Mouse (Mus musculus): ENCODE results near the gene Kdm5b. TPM values are rescaled to one million over a fixed set of nuclear protein-coding genes. Genes with fewer than 3 reads are reported as not detected.

Kdm5b gene
- polyA plus RNA-seq, 1 experiment from 2014 or later, result 29.5 TPM

DNA sequence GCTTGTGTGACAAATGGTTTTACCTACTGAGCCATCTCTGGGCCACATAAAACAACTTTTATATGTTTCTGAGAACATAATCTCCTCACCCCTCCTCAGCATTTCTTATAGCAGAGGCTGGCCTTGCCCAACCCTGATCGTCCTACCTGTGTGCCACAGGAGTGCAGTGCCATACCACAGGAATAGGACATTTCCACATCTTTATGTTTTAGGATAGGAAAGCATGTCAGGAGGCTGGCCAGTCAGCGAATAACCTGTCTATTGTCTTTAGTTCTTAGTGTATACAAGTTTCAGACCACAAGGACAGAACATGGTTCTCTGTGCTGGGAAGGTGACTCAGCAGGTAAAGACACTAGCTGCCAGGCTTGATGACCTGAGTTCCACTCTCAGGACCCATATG, 20.8 kb downstream of the Kdm5b start:
- no peak overlapping the region for H3K4me3 ChIP-seq (ENCODE audit: low read depth, low read length)
- H3K27me3 ChIP-seq (ENCODE audit: control insufficient read depth, insufficient read depth, low read length), result no peaks in the 10 kb centered on the region
- 71% methylated on average over 2 of the region's 2 CpGs for WGBS
- ATAC-seq (ENCODE audit: low FRiP score, low TSS enrichment) (no peak), DNase-seq (ENCODE audit: low spot score) (no peak)
- no peak overlapping the region for H3K27ac ChIP-seq (replicated peaks)
- no peak overlapping the region for H3K4me2 ChIP-seq (replicated peaks; ENCODE audit: low read depth)
- H3K36me3 ChIP-seq (ENCODE audit: control insufficient read depth, insufficient read depth, low read length), result no peaks in the 10 kb centered on the region
- H3K9ac ChIP-seq (ENCODE audit: low read length), result no peak overlapping the region
- H3K9me3 ChIP-seq (ENCODE audit: control insufficient read depth, low read length), result no peaks in the 10 kb centered on the region
- H3K4me1 ChIP-seq (replicated peaks; ENCODE audit: control insufficient read depth, insufficient read depth), result 0 out of 2 replicates have a peak, but pooled peaks cover 2% of the 10 kb centered on the region
- TF ChIP-seq CTCF (IDR thresholded peaks at IDR 0.05; ENCODE audit: low read depth) (no peak), EP300 (optimal IDR thresholded peaks at IDR 0.05) (no peak)

DNA sequence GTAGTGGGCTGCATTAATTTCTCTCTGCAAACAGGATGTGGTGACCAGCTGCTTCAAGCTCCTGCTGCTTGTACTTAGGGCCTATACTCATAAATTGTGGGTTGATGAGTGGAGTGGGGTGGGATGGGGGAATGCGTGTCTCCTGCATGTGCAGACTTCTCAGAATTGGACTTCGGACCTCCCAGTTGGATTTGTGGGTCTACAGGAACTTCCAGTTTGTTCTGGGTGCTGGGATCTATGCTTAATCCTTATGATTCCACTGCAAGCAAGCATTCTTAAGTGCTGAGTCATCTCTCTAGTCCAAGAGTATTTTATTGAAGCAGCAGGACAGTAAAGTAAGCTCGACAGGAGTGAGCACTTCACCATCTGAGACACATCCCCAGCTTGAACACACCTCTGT, 23.6 kb downstream of the Kdm5b start:
- no peak overlapping the region for H3K4me3 ChIP-seq (ENCODE audit: low read depth, low read length)
- H3K27ac ChIP-seq (replicated peaks), result no peak overlapping the region; the same call in 1 of the 2 replicates
- no peaks in the 10 kb centered on the region for H3K27me3 ChIP-seq (ENCODE audit: control insufficient read depth, insufficient read depth, low read length)
- no peaks in the 10 kb centered on the region for H3K9me3 ChIP-seq (ENCODE audit: control insufficient read depth, low read length)
- H3K9ac ChIP-seq (ENCODE audit: low read length), result no peak overlapping the region
- ATAC-seq (ENCODE audit: low FRiP score, low TSS enrichment), result peak; percentile 64
- no peaks in the 10 kb centered on the region for H3K36me3 ChIP-seq (ENCODE audit: control insufficient read depth, insufficient read depth, low read length)
- 0 out of 2 replicates have a peak, but pooled peaks cover 2% of the 10 kb centered on the region for H3K4me1 ChIP-seq (replicated peaks; ENCODE audit: control insufficient read depth, insufficient read depth)
- no peak overlapping the region; the same call in 1 of the 2 replicates for H3K4me2 ChIP-seq (replicated peaks; ENCODE audit: low read depth)
- WGBS, result 32% methylated on average over 3 of the region's 3 CpGs
- peak; percentile 36 for DNase-seq (ENCODE audit: low spot score)
- TF ChIP-seq EP300 (optimal IDR thresholded peaks at IDR 0.05) (no peak), CTCF (IDR thresholded peaks at IDR 0.05; ENCODE audit: low read depth) (no peak)

DNA sequence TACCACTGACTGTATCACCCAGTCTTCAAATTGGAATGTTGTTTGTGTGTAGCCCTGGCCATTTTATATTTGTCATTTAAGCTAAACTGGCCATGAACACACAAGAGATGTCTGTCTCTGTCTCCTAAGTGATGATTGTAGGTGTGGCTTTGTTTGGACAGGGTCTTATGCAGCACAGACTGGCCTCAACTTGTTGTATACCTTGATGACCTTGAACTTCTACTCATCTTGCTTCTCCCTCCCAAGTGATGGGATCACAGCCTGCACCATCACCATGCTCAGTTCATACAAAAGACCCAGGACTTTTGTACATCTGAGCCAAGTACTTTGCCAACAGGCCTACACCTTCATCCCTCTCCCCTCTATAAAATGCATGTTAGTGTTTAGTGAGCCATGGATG, 29.7 kb downstream of the Kdm5b start:
- DNase-seq (ENCODE audit: low spot score), result no peak
- Histone ChIP-seq H3K4me3 (ENCODE audit: low read depth, low read length) (no peak overlapping the region), H3K4me2 (replicated peaks; ENCODE audit: low read depth) (no peak overlapping the region), H3K27ac (replicated peaks) (no peak overlapping the region), H3K9ac (ENCODE audit: low read length) (no peak overlapping the region), H3K4me1 (replicated peaks; ENCODE audit: control insufficient read depth, insufficient read depth) (no peaks in the 10 kb centered on the region), H3K36me3 (ENCODE audit: control insufficient read depth, insufficient read depth, low read length) (peaks cover 9% of the 10 kb centered on the region), H3K9me3 (ENCODE audit: control insufficient read depth, low read length) (no peaks in the 10 kb centered on the region), H3K27me3 (ENCODE audit: control insufficient read depth, insufficient read depth, low read length) (no peaks in the 10 kb centered on the region)
- no peak for ATAC-seq (ENCODE audit: low FRiP score, low TSS enrichment)
- no peak for TF ChIP-seq CTCF (IDR thresholded peaks at IDR 0.05; ENCODE audit: low read depth)

DNA sequence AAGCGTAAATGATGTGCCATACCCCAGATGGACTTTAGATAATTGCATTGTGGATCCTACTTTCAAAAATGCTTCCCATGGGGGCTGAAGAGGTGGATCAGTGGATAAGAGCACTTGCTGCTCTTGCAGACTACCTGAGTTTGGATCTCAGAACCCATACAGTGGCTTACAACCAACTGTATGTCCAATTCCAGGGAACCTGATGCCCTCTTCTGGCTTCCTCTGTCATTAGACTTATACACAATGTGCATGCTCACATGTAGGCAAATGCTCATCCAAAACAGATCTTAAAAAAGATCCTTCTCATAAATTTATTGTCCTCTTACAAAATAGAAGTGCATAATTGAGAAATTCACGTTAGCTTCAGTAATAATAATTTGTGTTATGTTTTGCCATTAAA, 31.8 kb downstream of the Kdm5b start:
- Histone ChIP-seq H3K36me3 (ENCODE audit: control insufficient read depth, insufficient read depth, low read length) (peaks cover 13% of the 10 kb centered on the region), H3K9me3 (ENCODE audit: control insufficient read depth, low read length) (no peaks in the 10 kb centered on the region), H3K4me1 (replicated peaks; ENCODE audit: control insufficient read depth, insufficient read depth) (no peaks in the 10 kb centered on the region), H3K4me2 (replicated peaks; ENCODE audit: low read depth) (no peak overlapping the region), H3K27me3 (ENCODE audit: control insufficient read depth, insufficient read depth, low read length) (no peaks in the 10 kb centered on the region), H3K27ac (replicated peaks) (no peak overlapping the region), H3K9ac (ENCODE audit: low read length) (no peak overlapping the region), H3K4me3 (ENCODE audit: low read depth, low read length) (no peak overlapping the region)
- WGBS, result 88% methylated on average over 2 of the region's 2 CpGs
- DNase-seq (ENCODE audit: low spot score) (no peak), ATAC-seq (ENCODE audit: low FRiP score, low TSS enrichment) (no peak)
- peak; percentile 56 for TF ChIP-seq CTCF (IDR thresholded peaks at IDR 0.05; ENCODE audit: low read depth)
- no peak for TF ChIP-seq EP300 (optimal IDR thresholded peaks at IDR 0.05)

DNA sequence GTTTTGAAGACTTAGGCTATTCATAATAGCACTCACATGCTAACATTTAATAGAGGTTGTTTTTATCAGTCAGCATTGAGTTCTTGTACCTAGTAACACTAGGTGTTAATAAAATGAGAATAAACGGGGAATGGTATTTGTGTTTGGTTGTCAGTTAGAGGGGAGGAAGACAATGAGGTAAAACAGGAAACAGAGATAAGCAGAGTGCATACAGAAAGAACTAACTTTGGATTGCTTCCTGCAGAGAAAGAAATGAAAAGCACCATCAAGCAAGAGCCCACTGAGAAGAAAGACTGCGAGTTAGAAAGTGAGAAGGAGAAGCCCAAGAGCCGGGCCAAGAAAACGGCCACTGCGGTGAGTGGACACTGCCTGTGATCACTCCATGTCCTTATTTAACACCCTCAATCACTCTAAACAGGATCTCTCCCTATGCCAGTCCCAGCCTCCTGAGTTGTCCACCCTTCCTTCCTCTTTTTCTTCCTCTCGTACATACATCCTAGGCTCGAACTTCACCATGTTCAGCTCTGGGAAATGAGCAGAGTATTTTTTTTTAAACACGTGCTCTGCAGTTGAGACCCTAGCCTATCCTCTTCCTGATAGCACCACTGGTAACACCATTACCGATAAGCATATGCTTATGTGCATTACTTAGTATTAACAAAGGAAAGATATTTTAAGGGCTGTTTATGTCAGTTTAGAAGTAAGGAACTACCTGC, 37.5 kb downstream of the Kdm5b start:
- DNase-seq (ENCODE audit: low spot score) (no peak), ATAC-seq (ENCODE audit: low FRiP score, low TSS enrichment) (no peak)
- WGBS, result 81% methylated on average over 9 of the region's 9 CpGs
- Histone ChIP-seq H3K4me3 (ENCODE audit: low read depth, low read length) (no peak overlapping the region), H3K9me3 (ENCODE audit: control insufficient read depth, low read length) (no peaks in the 10 kb centered on the region), H3K4me2 (replicated peaks; ENCODE audit: low read depth) (no peak overlapping the region), H3K27me3 (ENCODE audit: control insufficient read depth, insufficient read depth, low read length) (no peaks in the 10 kb centered on the region), H3K36me3 (ENCODE audit: control insufficient read depth, insufficient read depth, low read length) (peaks cover 28% of the 10 kb centered on the region), H3K4me1 (replicated peaks; ENCODE audit: control insufficient read depth, insufficient read depth) (no peaks in the 10 kb centered on the region), H3K27ac (replicated peaks) (no peak overlapping the region), H3K9ac (ENCODE audit: low read length) (no peak overlapping the region)
- no peak for TF ChIP-seq EP300 (optimal IDR thresholded peaks at IDR 0.05)
- no peak for TF ChIP-seq CTCF (IDR thresholded peaks at IDR 0.05; ENCODE audit: low read depth)

DNA sequence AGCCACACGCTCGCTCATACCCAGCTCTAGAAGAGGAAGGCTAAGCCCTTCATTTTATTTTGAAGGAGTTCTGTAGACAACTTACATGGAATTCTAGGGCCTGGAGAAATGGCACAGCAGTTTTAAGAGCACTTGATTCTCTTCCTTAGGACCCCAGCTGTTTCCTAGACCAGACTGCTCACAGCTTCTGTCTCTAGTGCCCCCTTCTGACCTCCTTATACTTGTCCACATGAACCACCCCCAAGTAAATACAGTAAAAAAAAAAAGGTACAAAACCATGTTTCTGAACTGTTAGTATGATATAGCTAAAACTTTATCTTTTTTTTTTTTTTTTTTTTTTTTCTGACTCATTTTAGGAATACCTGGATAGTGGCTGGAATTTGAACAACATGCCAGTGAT, 44.1 kb downstream of the Kdm5b start:
- ATAC-seq (ENCODE audit: low FRiP score, low TSS enrichment), result no peak
- Histone ChIP-seq H3K4me2 (replicated peaks; ENCODE audit: low read depth) (no peak overlapping the region), H3K4me3 (ENCODE audit: low read depth, low read length) (no peak overlapping the region), H3K27me3 (ENCODE audit: control insufficient read depth, insufficient read depth, low read length) (no peaks in the 10 kb centered on the region), H3K27ac (replicated peaks) (no peak overlapping the region), H3K9ac (ENCODE audit: low read length) (no peak overlapping the region), H3K9me3 (ENCODE audit: control insufficient read depth, low read length) (no peaks in the 10 kb centered on the region), H3K36me3 (ENCODE audit: control insufficient read depth, insufficient read depth, low read length) (peaks cover 24% of the 10 kb centered on the region), H3K4me1 (replicated peaks; ENCODE audit: control insufficient read depth, insufficient read depth) (no peaks in the 10 kb centered on the region)
- TF ChIP-seq CTCF (IDR thresholded peaks at IDR 0.05; ENCODE audit: low read depth) (peak; percentile 20; the same call in 1 of the 2 replicates), EP300 (optimal IDR thresholded peaks at IDR 0.05) (no peak)
- no peak for DNase-seq (ENCODE audit: low spot score)
- WGBS, result 100% methylated on average over 2 of the region's 2 CpGs
